Mouse (Mus musculus): ENCODE data around the gene Usf2. TPM values are rescaled to one million over a fixed set of nuclear protein-coding genes. Genes with fewer than 3 reads are reported as not detected.
A peak's percentile ranks its signal among the peaks of the same experiment; 100 is the strongest.

Usf2 gene
- 100 to 1,000 TPM in 2 of 26 experiments, 10 to 100 TPM in 23, 1 to 10 TPM in 1; 9.6 to 120 (median 58.3) TPM for total RNA-seq (2018; cell fraction: chromatin; rRNA removed)
- 100 to 1,000 TPM in 7 of 26 experiments, 10 to 100 TPM in 19; 58.2 to 140 (median 84.1) TPM for total RNA-seq (2018; cell fraction: cytosol; rRNA removed)
- 10 to 100 TPM; 20.6 to 90.4 (median 46.9) TPM for total RNA-seq (2018; cell fraction: nucleus; rRNA removed)
- polyA plus RNA-seq (2018) = 95.7 to 263 TPM (median 152 TPM) in 3 replicates

DNA sequence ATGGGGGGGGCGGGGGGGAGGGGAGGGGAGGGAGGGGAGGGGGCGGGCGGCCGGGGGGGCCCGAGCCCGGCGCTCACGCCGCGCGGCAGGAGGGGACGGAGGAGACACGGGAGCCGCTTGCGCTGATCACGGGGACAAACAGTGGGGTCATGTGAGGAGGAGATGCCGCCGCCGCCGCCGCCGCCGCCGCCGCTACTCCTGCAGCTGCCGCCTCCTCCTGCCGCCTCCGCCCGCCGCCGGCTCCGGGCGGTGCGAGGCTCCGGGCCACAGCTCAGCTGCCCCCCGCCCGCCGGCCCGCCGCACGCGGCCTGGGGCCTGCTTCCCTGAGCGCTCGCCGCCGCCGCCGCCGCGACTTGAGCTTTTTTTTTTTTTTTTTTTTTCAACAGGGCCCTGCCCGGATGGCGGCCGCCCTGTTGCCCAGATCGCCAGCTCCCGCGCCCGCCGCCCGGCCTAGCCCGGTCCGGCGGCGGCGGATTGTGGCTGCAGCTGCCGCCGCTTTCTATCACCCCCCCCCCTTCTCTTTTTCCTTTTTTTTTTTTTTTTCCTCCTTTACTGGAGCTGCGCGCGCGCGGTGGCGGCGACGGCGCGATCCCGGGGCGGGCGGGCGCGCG is at the start of gene Usf2:
TSS of gene Usf2 (minus strand) at position 48 of the 611 bp plus-strand sequence.
- peaks cover 17% of the 10 kb centered on the region; the same call in 1 of the 2 replicates for H3K36me3 ChIP-seq (ENCODE audit: inconsistent target)
- 0% methylated on average over 24 of the region's 82 CpGs for WGBS (ENCODE audit: missing documents)
- H3K4me3 ChIP-seq (ENCODE audit: inconsistent target) = peak within 1 kb of the TSS; percentile 61
- H3K79me2 ChIP-seq (ENCODE audit: inconsistent target) = peaks cover 31% of the 10 kb centered on the region
- H3K27ac ChIP-seq = peak within 1 kb of the TSS; percentile 73

DNA sequence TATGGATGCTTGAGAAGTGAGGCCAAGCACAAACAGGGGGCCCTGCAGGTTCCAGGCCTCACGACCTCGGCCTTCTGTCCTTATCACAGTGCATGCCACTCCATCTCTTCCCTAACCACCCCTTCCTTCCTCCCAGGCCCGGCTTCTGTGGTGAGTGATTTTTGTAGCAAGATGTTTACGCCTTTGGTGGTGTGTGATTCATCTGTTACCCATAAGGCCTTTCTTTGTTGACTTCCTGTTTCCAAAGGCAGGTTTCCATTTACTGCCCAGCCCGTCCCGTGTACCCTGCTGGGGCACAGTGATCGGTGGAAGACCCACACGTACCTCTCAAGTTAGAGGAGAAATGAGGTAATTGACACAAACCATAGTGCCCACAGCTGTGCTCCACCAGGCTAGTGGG is 46.0 kb upstream of the Usf2 start:
- no peaks in the 10 kb centered on the region for H3K36me3 ChIP-seq (ENCODE audit: inconsistent target)
- H3K79me2 ChIP-seq (ENCODE audit: inconsistent target) = no peaks in the 10 kb centered on the region
- H3K27ac ChIP-seq = peak overlapping the region; percentile 94
- 2% methylated on average over 8 of the region's 8 CpGs for WGBS (ENCODE audit: missing documents)
- H3K4me3 ChIP-seq (ENCODE audit: inconsistent target) = peak overlapping the region; percentile 37

DNA sequence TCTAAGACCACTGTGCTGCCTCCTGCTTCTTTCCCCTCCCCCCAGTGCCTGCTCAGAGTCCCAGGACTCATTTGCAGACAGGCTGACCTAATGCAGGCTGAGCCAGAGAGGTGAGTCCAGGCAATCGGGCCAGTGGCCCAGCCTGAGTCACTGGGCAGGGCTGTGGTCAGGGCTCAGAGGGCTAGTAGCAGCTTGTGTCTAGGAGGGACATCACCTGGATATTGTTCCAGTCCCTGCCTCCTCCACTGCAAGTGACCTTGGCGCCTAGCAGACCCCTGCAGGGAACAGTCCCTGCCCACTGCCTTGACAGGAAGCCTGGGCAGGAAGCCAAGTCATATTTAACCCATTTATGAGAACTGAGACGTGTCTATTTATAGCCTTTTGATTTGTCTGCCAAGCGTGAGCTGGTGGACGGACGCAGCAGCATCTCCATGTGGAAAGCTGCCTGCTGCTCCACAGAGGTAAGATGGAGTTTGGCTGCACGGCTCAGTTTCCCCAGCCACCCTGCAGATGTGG is 44.0 kb upstream of the Usf2 start:
- Histone ChIP-seq H3K36me3 (ENCODE audit: inconsistent target) (no peaks in the 10 kb centered on the region), H3K4me3 (ENCODE audit: inconsistent target) (no peak overlapping the region), H3K79me2 (ENCODE audit: inconsistent target) (no peaks in the 10 kb centered on the region), H3K27ac (peak overlapping the region; percentile 94)
- 3% methylated on average over 7 of the region's 7 CpGs for WGBS (ENCODE audit: missing documents)

DNA sequence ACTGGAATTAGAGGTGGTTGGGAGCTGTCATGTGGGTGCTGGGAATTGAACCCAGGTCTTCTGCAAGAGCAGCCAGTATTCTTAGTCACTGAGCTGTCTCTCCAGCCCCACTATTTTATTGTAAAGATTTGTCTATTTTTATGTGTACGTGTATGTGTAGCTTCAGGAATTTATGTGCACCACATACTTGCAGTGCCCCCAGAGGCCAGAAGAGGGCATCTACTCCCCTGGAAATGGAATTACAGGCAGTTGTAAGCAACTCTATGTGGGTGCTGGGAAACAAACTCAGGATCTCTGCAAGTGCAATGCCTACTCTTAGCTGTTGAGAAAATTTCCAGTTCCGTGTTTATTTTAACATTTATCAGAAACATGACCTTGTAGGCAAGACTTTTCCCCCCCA is 39.9 kb upstream of the Usf2 start:
- Histone ChIP-seq H3K27ac (no peak overlapping the region), H3K79me2 (ENCODE audit: inconsistent target) (no peaks in the 10 kb centered on the region), H3K36me3 (ENCODE audit: inconsistent target) (no peaks in the 10 kb centered on the region), H3K4me3 (ENCODE audit: inconsistent target) (no peak overlapping the region)
- 94% methylated on average over 2 of the region's 2 CpGs for WGBS (ENCODE audit: missing documents)

DNA sequence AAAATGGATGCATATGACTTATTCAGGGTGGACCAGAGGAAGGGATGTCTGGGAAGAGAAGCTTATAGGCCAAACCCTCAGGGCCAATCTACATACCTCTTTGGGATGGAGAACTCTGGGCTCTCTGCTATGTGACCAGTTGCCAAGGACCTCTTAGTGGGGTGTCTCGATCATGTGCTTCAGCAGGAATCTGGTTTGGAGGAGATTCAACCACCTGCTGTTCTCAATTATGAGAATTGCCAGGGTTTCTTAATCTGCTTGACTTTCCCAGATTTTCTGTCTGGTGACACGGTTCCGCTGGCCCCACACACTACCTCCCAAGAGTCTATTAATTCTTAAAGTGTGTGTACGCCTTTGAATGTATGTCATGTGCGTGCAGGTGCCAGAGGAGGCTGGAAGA is 37.4 kb upstream of the Usf2 start:
- no peak overlapping the region for H3K4me3 ChIP-seq (ENCODE audit: inconsistent target)
- 98% methylated on average over 5 of the region's 5 CpGs for WGBS (ENCODE audit: missing documents)
- H3K79me2 ChIP-seq (ENCODE audit: inconsistent target) = no peaks in the 10 kb centered on the region
- H3K27ac ChIP-seq = no peak overlapping the region
- no peaks in the 10 kb centered on the region for H3K36me3 ChIP-seq (ENCODE audit: inconsistent target)

DNA sequence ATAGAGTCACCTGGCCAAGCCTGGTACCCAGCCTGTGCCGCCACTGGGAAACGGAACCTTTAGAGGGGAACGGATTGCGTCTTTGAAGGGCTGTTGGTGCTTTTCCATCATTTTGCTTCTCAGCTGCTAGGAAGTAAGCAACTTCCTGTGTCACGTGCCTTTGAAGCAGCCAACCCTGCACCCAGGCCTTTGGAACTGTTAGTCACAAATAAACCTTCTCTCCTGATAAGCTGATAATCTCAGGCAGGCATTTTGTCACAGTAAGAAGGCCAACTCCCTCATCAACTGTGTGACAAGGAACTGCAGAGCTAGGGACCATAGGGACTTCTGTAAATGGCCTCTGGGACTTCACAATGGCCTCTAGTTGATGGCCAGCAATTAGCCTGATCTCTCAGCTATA is 35.5 kb upstream of the Usf2 start:
- Histone ChIP-seq H3K4me3 (ENCODE audit: inconsistent target) (no peak overlapping the region), H3K27ac (no peak overlapping the region), H3K36me3 (ENCODE audit: inconsistent target) (no peaks in the 10 kb centered on the region), H3K79me2 (ENCODE audit: inconsistent target) (no peaks in the 10 kb centered on the region)
- 57% methylated on average over 5 of the region's 5 CpGs for WGBS (ENCODE audit: missing documents)

DNA sequence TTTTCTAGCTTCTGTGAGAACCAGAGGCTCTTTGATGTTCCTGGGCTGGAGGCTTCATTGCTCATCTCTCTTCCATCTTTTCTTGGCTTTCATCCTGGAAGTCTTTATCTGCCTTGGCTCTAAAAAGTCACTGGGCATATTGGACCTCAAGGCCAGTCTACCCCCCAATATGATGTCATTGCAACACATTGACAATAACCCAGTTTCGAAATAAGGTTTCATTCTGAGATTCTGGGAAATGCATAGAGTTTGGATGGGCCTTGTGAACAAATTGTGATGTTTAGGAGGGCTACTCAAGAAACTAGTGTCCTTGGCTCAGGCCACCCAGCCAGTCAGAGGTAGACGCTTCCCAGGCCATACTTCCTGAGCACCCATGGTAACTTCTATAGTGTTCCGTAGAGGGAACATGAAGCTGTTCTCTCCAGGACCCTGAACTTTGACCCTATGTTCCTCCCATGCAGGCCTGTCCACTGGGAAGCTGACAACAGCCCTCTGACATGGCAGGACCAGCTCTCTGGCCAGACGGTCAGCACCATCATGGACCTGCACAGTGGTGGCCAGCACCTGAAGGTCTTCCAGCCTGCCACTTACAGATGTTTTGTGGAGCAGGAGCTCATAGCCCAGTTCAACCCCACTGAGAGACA is 32.0 kb upstream of the Usf2 start:
- H3K4me3 ChIP-seq (ENCODE audit: inconsistent target) = no peak overlapping the region
- H3K79me2 ChIP-seq (ENCODE audit: inconsistent target) = no peaks in the 10 kb centered on the region
- no peaks in the 10 kb centered on the region for H3K36me3 ChIP-seq (ENCODE audit: inconsistent target)
- 95% methylated on average over 4 of the region's 4 CpGs for WGBS (ENCODE audit: missing documents)
- H3K27ac ChIP-seq = no peak overlapping the region

DNA sequence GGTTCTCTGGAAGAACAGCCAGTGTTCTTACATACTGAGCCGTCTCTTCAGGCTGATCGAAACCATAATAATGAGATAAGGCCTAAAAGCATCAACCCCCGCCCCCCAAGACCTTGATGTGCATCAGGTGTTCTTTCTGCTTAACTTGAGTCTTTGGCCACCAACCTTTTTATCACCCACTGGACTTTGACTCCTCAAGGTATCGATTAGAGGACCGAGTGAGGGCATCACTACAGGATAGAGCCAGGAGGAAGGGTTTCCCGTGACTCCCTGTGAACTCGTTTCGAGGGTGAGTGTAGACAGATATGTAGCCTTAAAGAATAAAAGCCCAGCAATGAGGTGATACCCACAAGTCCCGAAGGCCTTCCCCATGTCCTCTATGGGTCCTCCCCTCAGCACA is 28.8 kb upstream of the Usf2 start:
- H3K27ac ChIP-seq = no peak overlapping the region
- H3K4me3 ChIP-seq (ENCODE audit: inconsistent target) = no peak overlapping the region
- 98% methylated on average over 9 of the region's 9 CpGs for WGBS (ENCODE audit: missing documents)
- no peaks in the 10 kb centered on the region for H3K79me2 ChIP-seq (ENCODE audit: inconsistent target)
- H3K36me3 ChIP-seq (ENCODE audit: inconsistent target) = no peaks in the 10 kb centered on the region

DNA sequence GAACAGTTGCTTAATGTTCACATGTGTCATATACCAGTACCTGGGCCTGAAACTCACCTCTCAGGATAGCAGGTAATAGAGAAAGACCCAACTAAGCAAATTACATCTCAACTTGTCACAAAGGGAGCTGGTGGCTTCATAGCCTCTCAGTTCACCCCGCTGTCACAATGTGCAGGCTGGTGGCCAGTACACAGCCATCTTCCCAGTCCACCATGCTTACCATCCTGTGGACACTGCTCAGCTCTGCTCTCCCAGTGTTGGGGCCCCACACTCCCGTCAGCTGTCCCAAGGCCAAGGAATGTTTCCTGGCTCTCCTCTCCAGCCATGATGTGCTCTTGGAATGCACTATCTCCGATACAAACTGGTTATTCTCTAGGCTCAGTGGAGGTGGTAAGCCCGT is 25.1 kb upstream of the Usf2 start:
- H3K79me2 ChIP-seq (ENCODE audit: inconsistent target) = no peaks in the 10 kb centered on the region
- H3K4me3 ChIP-seq (ENCODE audit: inconsistent target) = no peak overlapping the region
- H3K27ac ChIP-seq = no peak overlapping the region
- 94% methylated on average over 4 of the region's 4 CpGs for WGBS (ENCODE audit: missing documents)
- no peaks in the 10 kb centered on the region for H3K36me3 ChIP-seq (ENCODE audit: inconsistent target)

DNA sequence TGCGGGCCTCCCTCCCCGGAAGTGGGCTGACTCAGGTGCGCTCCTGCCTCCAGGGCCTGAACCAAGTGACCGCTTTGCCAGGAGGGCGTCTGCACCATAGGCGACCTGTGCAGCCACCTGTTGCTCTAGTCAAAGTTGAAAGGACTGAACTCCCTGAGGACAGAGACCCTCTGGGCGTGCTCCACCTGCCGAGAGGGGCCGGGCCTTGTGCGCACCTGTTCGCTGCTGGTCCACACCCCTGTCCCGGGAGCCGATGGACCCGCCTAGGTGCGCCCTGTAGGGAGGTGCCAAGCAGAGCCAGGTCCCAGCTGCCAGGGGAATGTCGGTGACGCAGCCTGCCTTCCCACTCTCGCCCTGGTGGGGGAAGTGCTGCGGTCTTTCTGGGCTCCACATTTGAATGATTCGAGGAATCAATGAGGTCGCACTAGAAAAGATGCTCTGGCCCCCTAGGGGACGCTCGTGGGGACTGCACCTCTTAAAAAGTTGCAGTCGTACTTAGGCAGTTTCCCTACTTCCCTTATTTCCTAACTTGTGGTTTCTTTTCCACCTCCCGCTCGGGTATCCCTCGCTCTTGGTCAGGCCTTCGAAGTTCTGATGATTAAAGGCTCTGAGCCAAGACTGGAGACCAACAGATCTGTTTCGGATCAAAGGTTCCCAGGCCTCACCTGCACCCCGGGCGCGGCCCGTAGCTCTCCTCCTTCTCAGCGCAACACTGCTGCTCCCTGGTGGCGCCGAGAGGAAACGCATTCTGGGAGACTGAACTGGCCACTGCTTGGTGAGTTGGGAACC is 17.1 kb upstream of the Usf2 start, which contains the start of gene Fam187b:
TSS of gene Fam187b (plus strand) at position 290 of the 789 bp plus-strand sequence.
- no peaks in the 10 kb centered on the region for H3K79me2 ChIP-seq (ENCODE audit: inconsistent target)
- H3K27ac ChIP-seq = peak within 1 kb of the TSS; percentile 41
- no peaks in the 10 kb centered on the region for H3K36me3 ChIP-seq (ENCODE audit: inconsistent target)
- H3K4me3 ChIP-seq (ENCODE audit: inconsistent target) = peak within 1 kb of the TSS; percentile 35
- under 1% methylated on average over 37 of the region's 37 CpGs for WGBS (ENCODE audit: missing documents)

DNA sequence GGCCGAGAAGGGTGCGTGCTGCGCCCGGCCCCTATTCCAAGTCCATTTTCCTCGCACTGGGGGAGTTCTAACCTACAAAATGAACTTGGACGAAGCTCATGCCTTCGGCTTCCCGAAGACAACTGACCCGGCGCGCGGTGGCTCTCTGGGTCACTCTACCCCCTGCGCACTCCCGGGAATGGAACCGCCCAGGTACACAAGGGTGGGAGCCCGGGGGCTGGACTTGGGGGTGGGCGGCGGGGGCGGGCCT is 16.6 kb upstream of the Usf2 start, which contains the start of gene Lsr:
TSS of gene Lsr (minus strand) at position 214 of the 250 bp plus-strand sequence.
- Histone ChIP-seq H3K36me3 (ENCODE audit: inconsistent target) (no peaks in the 10 kb centered on the region), H3K79me2 (ENCODE audit: inconsistent target) (no peaks in the 10 kb centered on the region), H3K27ac (peak within 1 kb of the TSS; percentile 41), H3K4me3 (ENCODE audit: inconsistent target) (peak within 1 kb of the TSS; percentile 35)
- WGBS (ENCODE audit: missing documents) = 7% methylated on average over 19 of the region's 19 CpGs

DNA sequence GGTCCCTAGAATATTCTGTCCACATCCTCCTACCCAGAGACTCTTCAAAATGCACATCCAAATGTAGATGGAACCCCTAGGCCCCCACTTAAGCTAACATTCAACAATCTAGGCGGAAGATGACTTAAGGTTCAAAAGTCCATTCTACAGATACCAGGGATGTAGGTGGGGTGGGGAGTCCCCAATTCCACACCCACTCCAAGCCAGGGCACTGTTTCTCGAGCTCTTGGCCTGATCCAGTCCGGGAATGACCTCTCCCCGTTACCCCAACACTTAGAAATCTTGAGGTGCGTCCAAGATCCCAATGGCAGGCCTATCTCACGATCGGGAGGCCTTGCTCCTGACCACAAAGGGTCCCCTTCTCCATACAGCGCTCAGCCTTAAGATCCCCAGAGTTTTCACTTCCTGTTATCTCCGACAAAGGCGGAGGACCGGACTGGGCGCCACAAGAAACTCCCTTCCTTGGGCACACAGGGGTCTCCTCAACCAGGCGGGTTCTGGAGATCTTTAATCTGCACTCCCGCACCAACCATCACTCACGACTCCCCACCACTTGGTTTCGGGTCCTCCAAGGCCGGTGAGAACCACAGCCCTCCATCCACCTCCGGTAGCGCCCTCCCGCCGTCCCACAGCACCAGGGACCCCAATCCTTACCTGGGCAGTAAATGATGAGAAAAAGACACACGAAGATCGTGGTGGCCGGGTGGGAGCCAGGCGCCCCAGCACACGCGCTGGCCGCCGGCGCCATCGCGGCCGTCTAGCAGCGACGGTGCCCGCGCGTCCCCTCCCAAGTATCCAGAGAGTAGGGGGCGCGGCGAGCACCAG is 16.0 kb upstream of the Usf2 start:
- WGBS (ENCODE audit: missing documents) = 22% methylated on average over 41 of the region's 41 CpGs
- Histone ChIP-seq H3K27ac (no peak overlapping the region), H3K4me3 (ENCODE audit: inconsistent target) (no peak overlapping the region)

DNA sequence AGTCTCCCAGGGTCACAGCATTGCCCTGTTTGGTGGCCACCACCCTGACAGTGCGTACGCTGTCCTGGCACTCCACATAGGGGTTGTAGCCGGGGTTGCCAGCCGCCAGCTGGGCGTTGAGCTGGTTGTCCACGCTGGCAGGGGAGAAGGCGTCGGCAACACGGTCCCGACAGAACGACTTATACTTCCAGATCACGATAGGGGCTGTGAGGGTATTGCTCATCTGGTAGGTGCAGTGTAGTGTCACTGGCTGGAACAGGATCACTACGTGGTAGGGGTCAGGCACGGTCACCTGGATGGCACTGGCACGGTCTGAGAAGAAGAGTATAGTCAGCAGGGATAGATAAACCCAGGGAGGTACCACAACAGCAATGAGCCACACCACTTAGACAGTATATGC is 15.3 kb upstream of the Usf2 start:
- H3K4me3 ChIP-seq (ENCODE audit: inconsistent target) = no peak overlapping the region
- 93% methylated on average over 15 of the region's 15 CpGs for WGBS (ENCODE audit: missing documents)
- no peak overlapping the region for H3K27ac ChIP-seq
- H3K79me2 ChIP-seq (ENCODE audit: inconsistent target) = no peaks in the 10 kb centered on the region
- H3K36me3 ChIP-seq (ENCODE audit: inconsistent target) = no peaks in the 10 kb centered on the region

More for the DNA sequence above, 16.0 kb upstream of the Usf2 start:
- H3K36me3 ChIP-seq (ENCODE audit: inconsistent target) = no peaks in the 10 kb centered on the region
- H3K79me2 ChIP-seq (ENCODE audit: inconsistent target) = no peaks in the 10 kb centered on the region

DNA sequence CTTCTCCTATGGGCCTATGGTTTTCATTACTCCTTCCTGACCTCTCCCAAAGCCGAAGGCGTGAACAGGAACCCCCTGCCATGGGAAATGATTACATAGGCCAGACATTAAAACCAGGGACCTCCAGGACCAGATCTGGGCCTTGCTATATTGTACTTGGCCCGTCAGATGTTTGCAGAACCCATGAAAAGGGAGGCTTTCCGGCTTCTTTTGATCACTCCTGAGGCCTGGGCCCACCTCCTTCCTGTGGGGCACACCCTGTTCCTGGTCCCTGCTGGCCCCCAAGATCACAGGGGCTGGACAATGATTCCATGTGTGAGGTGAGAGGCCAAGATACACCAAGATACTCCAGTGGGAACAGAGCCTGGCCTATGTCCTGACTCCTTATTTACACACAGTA is 12.6 kb upstream of the Usf2 start:
- H3K27ac ChIP-seq = no peak overlapping the region
- no peaks in the 10 kb centered on the region for H3K79me2 ChIP-seq (ENCODE audit: inconsistent target)
- no peaks in the 10 kb centered on the region for H3K36me3 ChIP-seq (ENCODE audit: inconsistent target)
- H3K4me3 ChIP-seq (ENCODE audit: inconsistent target) = no peak overlapping the region
- WGBS (ENCODE audit: missing documents) = 95% methylated on average over 4 of the region's 4 CpGs

All from macrophage (primary cell).